Mouse (Mus musculus) forebrain, embryonic 11.5 days (tissue): ENCODE results near the gene 2010111I01Rik. TPM values are rescaled to one million over a fixed set of nuclear protein-coding genes. Genes with fewer than 3 reads are reported as not detected.
A peak's percentile ranks its signal among the peaks of the same experiment; 100 is the strongest.

Source experiments
- ATAC-seq: fragments of 200-750 bp; cut with Nextera tagmentation; replicated peaks from 2 replicates; pipeline ENCODE4 v1.8.0; 2017; ENCODE audit warnings: moderate TSS enrichment; ENCODE audit not compliant: low FRiP score
- DNase-seq: peaks from one replicate; pipeline ENCODE4 v3.0.0-alpha.2; 2017; ENCODE audit warnings: low spot score
- H3K27ac ChIP-seq: fragments of 300-500 bp; sonication (generic); 2 replicates; pipeline ENCODE4 v1.5.1; 2014; ENCODE audit warnings: low read depth, low read length
- H3K27me3 ChIP-seq: fragments of 300-500 bp; sonication (generic); 2 replicates; pipeline ENCODE4 v1.6.1; 2014; ENCODE audit warnings: mild to moderate bottlenecking, low read length, mixed read lengths; ENCODE audit not compliant: control insufficient read depth, insufficient read depth
- H3K36me3 ChIP-seq: fragments of 300-500 bp; sonication (generic); 2 replicates; pipeline ENCODE4 v1.6.1; 2014; ENCODE audit warnings: mild to moderate bottlenecking, low read length, moderate library complexity, mixed read lengths; ENCODE audit not compliant: control insufficient read depth, insufficient read depth
- H3K4me1 ChIP-seq: fragments of 300-500 bp; sonication (generic); replicated peaks from 2 replicates; pipeline ENCODE4 v1.6.1; 2014; ENCODE audit warnings: low read length, mixed read lengths; ENCODE audit not compliant: control insufficient read depth, insufficient read depth
- H3K4me2 ChIP-seq: fragments of 300-500 bp; sonication (generic); 2 replicates; pipeline ENCODE4 v1.6.1; 2014; ENCODE audit warnings: low read depth, mild to moderate bottlenecking, low read length, moderate library complexity, mixed read lengths; ENCODE audit not compliant: severe bottlenecking
- H3K4me3 ChIP-seq: fragments of 300-500 bp; sonication (generic); 2 replicates; pipeline ENCODE4 v1.5.1; 2014; ENCODE audit warnings: low read depth, low read length
- H3K9ac ChIP-seq: fragments of 300-500 bp; sonication (generic); 2 replicates; pipeline ENCODE4 v1.6.1; 2014; ENCODE audit warnings: low read length
- H3K9me3 ChIP-seq: fragments of 300-500 bp; sonication (generic); 2 replicates; pipeline ENCODE4 v1.6.1; 2016; ENCODE audit warnings: low read length, mixed read lengths; ENCODE audit not compliant: control insufficient read depth
- WGBS: fragments of 180-500 bp; shearing (Covaris S2); extraction: QIAGEN DNeasy Blood & Tissue Kit; methylation state at CpG from one replicate; pipeline ENCODE4 v1.1.7; 2014; 5-methylcytosine and 5-hydroxymethylcytosine counted together
- polyA plus RNA-seq: library from polyadenylated mRNA; unstranded; fragments of >200 nt; fragmentation: Nextera tagmentation; extraction: Ambion mirVana; gene quantifications from 2 replicates; pipeline ENCODE4 v1.2.1, GENCODE M21; 2014

The 2010111I01Rik gene
- polyA plus RNA-seq, 1 experiment from 2014 or later: 38.9 TPM

DNA sequence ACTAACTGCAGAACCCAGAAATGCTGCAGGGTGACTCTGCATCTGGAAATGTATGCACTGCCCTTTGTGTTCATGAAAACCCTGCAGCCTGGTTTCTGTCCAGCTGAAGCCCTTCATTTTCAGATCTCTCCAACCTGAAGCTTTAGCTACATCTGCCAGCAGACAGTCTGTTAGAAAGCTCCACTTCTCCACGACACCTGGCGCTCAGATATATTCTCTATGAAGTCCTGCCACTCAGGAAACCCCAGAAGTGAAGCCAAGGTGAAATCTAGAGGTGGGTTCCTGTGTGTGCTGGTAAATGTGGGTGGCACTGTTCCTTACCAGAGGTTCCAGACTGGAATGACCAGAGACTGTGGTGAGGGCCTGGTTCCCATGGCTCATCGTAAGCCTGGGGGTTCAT lies 297.0 kb downstream of the 2010111I01Rik start:
- 93% methylated on average over 3 of the region's 3 CpGs for WGBS
- no peak for ATAC-seq
- Histone ChIP-seq H3K4me1 (peaks cover 9% of the 10 kb centered on the region), H3K4me3 (no peak overlapping the region), H3K27me3 (no peaks in the 10 kb centered on the region), H3K4me2 (no peak overlapping the region), H3K27ac (no peak overlapping the region), H3K36me3 (no peaks in the 10 kb centered on the region), H3K9me3 (no peaks in the 10 kb centered on the region), H3K9ac (no peak overlapping the region)
- DNase-seq: no peak

DNA sequence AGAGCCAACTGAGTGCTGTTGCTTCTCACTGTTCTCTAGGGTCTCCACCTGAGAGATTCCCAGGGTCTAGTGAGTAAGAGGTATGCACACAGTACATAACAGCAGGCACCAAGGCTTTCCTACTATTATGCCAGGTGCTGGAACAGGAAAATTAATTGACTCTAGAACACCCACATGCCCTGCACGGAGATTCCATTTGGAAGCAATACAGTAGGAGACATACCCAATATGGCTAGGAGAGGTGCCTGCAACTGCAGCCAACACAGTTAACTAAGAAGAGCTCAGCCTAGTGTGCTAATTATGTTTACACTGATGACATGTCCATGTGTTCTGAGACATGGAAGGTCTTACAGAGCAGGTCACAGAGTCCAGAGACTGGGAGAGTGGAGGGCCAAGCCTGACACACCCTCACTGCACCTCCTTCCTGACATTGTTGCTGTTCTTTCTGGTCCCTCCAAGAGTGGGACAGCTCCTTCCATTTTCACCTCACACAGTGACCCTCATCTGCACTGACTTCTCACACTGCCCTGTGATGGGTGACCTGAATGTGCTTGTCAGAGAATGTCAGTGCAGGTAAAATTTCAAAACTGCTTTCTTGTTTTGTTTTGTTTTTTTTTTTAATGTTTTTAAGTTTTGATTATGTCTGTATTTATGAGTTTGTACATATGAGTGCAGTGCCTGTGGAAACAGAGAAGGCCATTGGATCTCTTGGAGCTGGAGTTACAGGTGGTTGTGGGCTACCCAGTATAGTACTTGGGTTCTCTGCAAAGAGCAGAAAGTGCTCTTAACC lies 297.7 kb downstream of the 2010111I01Rik start:
- no peak for ATAC-seq
- H3K9ac ChIP-seq: no peak overlapping the region
- H3K9me3 ChIP-seq: no peaks in the 10 kb centered on the region
- WGBS: 83% methylated on average over 1 of the region's 1 CpGs
- H3K27me3 ChIP-seq: no peaks in the 10 kb centered on the region
- no peaks in the 10 kb centered on the region for H3K36me3 ChIP-seq
- no peak overlapping the region for H3K27ac ChIP-seq
- no peak overlapping the region for H3K4me3 ChIP-seq
- H3K4me2 ChIP-seq: no peak overlapping the region
- peaks cover 9% of the 10 kb centered on the region for H3K4me1 ChIP-seq
- no peak for DNase-seq

DNA sequence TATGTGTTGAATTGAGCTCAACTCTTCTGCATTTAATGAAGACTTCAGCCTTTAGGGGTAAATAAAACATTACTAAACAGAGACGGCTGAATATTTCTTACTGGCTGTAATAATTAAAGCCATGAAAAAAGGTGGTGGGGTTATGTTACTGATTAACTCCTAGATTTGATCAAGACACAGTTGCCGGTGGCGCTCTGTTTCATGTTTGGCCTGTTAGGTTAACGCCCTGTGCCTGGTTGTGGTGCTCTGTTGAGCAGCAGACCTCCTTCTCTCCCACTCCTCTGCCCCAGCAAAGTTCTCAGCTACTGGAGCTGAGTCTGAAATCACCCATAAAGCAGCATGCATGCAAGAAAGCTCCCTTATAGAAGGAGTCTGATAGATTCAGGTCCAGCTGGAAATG lies 303.7 kb downstream of the 2010111I01Rik start:
- DNase-seq (no peak), ATAC-seq (no peak)
- WGBS: 78% methylated on average over 4 of the region's 4 CpGs
- Histone ChIP-seq H3K27me3 (peaks cover 11% of the 10 kb centered on the region; the same call in 1 of the 2 replicates), H3K36me3 (no peaks in the 10 kb centered on the region), H3K27ac (no peak overlapping the region), H3K9ac (no peak overlapping the region), H3K4me2 (no peak overlapping the region), H3K4me3 (no peak overlapping the region), H3K9me3 (no peaks in the 10 kb centered on the region), H3K4me1 (peaks cover 3% of the 10 kb centered on the region; the same call in 1 of the 2 replicates)

DNA sequence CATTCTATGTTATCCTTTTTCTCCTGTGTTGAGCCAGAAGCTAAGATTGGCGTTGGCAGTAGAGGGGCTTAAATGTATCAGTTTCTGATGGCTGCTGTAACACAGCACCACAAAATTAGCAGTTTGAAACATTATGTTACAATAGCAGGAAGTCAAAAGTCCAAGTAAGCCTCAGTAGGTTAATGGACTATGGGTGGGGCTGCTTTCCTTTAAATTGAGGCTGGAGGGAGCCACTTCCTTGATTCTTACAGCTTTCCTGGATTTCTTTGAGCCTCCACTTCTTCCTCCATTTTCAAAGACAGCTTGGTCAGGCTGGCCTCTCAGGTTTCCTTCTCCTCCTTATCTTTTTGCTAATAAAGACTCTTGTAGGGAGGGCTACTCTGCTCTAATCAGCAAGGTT lies 304.1 kb downstream of the 2010111I01Rik start:
- H3K4me3 ChIP-seq: no peak overlapping the region
- H3K4me2 ChIP-seq: no peak overlapping the region
- ATAC-seq (no peak), DNase-seq (no peak)
- H3K36me3 ChIP-seq: no peaks in the 10 kb centered on the region
- H3K27me3 ChIP-seq: peaks cover 11% of the 10 kb centered on the region; the same call in 1 of the 2 replicates
- peaks cover 3% of the 10 kb centered on the region; the same call in 1 of the 2 replicates for H3K4me1 ChIP-seq
- H3K9me3 ChIP-seq: no peaks in the 10 kb centered on the region
- no peak overlapping the region for H3K9ac ChIP-seq
- H3K27ac ChIP-seq: no peak overlapping the region
- WGBS: 88% methylated on average over 1 of the region's 1 CpGs

DNA sequence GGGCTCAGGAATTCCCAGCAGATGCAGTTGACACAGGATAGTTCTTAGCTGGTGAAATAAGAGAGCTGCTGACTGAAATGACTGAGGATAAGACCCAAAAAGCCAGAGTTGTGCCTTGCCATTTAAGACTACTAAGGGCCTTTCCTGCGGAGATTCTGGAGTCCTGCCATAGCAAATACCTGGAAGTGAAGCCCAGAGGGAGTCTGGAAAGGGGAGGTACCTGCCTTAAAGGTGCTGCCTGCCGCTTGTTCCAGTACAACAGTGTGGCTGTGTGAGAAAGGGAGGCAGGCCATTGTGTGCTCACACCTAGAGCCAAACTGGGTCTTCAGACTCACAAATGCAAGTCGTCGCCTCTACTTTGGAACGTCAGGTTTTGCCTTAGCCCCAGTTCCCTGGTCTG lies 305.5 kb downstream of the 2010111I01Rik start:
- Histone ChIP-seq H3K4me3 (no peak overlapping the region), H3K27me3 (peaks cover 11% of the 10 kb centered on the region; the same call in 1 of the 2 replicates), H3K9me3 (no peaks in the 10 kb centered on the region), H3K27ac (no peak overlapping the region), H3K4me1 (peaks cover 3% of the 10 kb centered on the region; the same call in 1 of the 2 replicates), H3K9ac (no peak overlapping the region), H3K36me3 (no peaks in the 10 kb centered on the region), H3K4me2 (no peak overlapping the region)
- DNase-seq: no peak
- 18% methylated on average over 5 of the region's 5 CpGs for WGBS
- no peak for ATAC-seq

DNA sequence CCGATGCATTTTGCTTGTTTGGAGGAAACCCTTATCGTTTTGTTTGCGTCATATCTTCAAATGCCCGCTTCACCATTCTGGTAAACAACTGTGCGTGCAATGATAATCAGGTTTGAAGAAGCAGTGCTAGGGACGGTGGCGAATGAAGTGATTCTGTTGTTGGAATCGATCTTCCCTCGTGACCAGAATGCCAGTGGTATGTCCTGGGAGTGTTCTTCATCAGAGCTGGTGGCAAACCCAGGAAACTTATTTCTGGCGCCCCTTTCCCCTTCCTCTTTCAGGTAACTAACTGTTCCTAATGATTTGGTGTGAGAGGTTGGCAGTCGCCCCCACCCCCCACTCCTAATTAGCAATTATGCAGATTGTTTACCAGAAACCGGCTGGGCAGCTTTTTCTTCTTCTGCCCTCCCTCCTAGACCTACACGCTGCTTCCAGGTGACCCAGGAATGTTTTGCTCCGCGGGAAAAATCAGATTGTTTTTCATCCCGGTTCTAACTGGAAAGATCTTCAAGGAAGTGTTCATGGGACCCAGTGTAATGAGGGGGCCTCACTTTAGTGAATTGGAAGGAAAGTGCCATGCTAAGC lies 307.4 kb downstream of the 2010111I01Rik start:
- peak; percentile 62 for DNase-seq
- ATAC-seq: peak; percentile 50
- no peaks in the 10 kb centered on the region for H3K36me3 ChIP-seq
- peaks cover 3% of the 10 kb centered on the region; the same call in 1 of the 2 replicates for H3K4me1 ChIP-seq
- H3K9me3 ChIP-seq: no peaks in the 10 kb centered on the region
- peak overlapping the region; percentile 81 for H3K4me2 ChIP-seq
- 4% methylated on average over 16 of the region's 16 CpGs for WGBS
- no peak overlapping the region for H3K27ac ChIP-seq
- H3K27me3 ChIP-seq: peaks cover 11% of the 10 kb centered on the region; the same call in 1 of the 2 replicates
- peak overlapping the region; percentile 44 for H3K4me3 ChIP-seq
- H3K9ac ChIP-seq: peak overlapping the region; percentile 54

DNA sequence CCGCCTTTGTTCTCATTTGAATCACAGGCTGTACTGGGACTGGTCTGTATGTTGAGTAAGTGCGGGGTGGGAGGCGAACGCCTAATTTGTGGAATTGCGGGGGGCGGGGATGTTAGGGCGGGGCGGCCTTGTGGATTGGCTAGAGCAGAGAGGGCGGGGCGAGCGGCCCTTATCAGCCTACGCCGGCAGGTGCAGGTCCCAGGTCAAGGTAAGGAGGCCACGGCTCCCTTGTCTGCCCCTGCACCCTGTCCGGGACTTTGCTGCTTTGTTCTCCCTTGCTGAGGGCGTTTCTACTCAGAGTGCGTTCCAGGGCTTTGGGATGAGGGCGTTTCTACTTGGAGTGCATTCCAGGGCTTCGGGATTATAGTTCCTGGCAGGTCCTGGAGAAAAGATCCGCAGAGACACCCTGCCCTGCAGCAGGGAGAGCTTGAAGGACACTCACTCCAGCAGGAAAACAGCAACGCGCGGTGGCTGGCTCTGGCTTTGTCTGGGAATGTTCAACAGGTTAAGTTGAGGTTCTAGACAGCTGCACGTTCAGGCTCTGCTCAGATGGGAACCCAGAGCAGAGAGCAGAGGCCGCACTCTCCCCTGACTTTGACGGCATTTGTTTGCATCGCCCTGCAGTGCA lies 308.0 kb downstream of the 2010111I01Rik start:
- ATAC-seq (peak; percentile 91), DNase-seq (peak; percentile 88)
- Histone ChIP-seq H3K4me1 (peaks cover 3% of the 10 kb centered on the region; the same call in 1 of the 2 replicates), H3K4me2 (peak overlapping the region; percentile 81), H3K36me3 (no peaks in the 10 kb centered on the region), H3K27ac (0 out of 2 replicates have a peak overlapping the region, but pooled peaks have one; percentile 43), H3K27me3 (peaks cover 11% of the 10 kb centered on the region; the same call in 1 of the 2 replicates), H3K9me3 (no peaks in the 10 kb centered on the region), H3K9ac (peak overlapping the region; percentile 54), H3K4me3 (peak overlapping the region; percentile 44)
- under 1% methylated on average over 27 of the region's 27 CpGs for WGBS

DNA sequence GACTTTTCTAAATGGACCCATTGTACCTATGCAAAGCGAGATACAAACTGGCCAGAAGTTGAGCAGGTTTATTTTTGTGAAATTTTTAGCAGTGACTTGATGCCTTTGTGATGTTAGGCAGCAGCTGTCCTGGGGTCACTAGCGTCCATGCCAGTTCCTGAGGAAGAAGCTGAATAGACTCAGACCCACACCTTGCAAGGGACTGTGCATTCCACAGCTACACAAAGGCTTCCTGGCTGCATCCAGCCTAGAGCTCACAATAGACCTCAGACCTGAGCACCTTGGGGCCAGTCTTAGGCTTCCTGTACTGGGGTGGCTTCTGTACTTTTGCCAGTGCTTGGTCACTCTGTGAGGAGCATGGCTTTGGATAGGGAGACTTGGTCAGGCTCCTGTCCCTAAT lies 309.2 kb downstream of the 2010111I01Rik start:
- Histone ChIP-seq H3K27ac (no peak overlapping the region), H3K4me3 (no peak overlapping the region), H3K27me3 (peaks cover 11% of the 10 kb centered on the region; the same call in 1 of the 2 replicates), H3K36me3 (no peaks in the 10 kb centered on the region), H3K9me3 (no peaks in the 10 kb centered on the region), H3K4me2 (peak overlapping the region; percentile 13; the same call in 1 of the 2 replicates), H3K9ac (no peak overlapping the region), H3K4me1 (peaks cover 11% of the 10 kb centered on the region)
- no peak for DNase-seq
- 22% methylated on average over 2 of the region's 2 CpGs for WGBS
- no peak for ATAC-seq
